Mouse (Mus musculus) lung, postnatal 25 days (tissue): ENCODE measurements at regions not wholly inside any gene's neighbourhood (a gene's known extent, or its start where the extent isn't known, plus 50 kb on each side); places are given as distances from the start of the nearest gene placed in this dataset.
A peak's percentile ranks its signal among the peaks of the same experiment; 100 is the strongest.
"Not testable (repeated sequence)": the region's sequence is repeated elsewhere in the genome, so short reads cannot be mapped to it uniquely, and the experiment has no call there.

Experiments used
- DNase-seq: peaks from one replicate; pipeline ENCODE4 v3.0.0; 2022; ENCODE audit warnings: low spot score

DNA sequence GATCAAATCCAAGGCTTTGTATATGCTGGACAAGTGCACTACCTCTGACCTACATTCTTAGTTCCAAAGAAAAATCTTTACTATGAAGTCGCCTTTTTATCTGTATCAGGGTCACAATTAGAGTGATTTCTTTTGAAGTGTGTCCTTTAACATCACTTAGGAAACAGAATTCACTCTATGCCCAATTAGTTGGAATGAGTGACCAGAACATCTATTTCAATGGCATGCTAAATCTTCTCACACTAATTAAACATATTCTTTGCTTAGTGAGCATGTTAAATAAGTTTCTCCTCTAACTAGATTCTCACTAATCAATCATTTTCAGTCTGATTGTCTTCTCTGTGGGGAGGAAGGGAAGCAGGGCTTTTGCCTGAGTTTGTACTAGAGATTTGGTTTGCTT is 84.9 kb downstream of the Arl6ip6 start:
- no peak for DNase-seq

DNA sequence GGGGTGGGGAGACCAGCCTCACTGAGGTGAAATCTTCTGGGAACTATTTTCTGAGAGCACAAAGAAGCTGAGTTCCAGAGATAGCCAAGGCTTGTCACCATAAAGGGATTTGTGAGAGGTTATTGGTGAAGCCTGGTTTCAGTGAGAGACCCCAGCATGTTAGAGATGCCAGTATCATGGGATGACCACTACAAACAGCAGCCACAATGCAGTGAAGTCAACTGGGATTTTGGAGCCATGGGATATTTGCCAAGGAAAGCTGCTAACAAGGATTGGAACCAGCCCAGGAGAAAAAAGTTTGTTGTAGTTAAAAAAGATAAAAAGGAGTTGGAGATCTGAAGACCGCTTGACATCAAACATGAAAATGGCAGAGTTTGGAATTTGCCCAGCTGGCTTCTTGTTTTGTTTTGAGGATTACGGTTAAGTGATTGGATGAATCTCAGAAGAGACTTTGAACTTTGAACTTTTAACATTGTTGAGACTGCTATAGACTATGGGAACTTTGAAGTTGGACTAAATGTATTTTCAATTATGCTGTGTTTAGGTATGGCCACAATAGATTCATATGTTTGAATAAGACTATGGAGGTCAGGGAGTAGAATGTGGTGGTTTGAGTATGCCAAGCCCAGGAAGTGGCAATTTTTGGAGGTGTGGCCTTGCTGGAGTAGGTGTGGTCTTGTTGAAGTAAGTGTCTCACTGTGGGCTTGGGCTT is 110.3 kb downstream of the Arl6ip6 start:
- no peak for DNase-seq

DNA sequence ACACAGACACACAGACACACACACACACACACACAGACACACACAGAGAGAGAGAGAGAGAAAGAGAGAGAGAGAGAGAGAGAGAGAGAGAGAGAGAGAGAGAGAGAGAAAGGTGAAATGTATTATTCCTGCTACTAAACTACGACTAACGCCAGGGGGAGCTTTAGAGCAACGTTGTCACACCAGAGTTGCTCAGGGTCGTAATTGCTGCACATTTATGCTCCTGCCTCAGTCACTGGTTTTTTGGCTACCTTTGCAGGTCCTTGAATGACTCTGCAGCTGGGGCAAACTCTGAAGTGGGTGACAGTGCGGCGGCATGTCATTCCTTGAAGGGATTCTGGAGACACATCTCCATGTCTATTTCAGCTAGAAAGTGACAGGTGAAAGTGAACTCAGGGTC is 139.2 kb downstream of the Arl6ip6 start:
- DNase-seq, result no peak

DNA sequence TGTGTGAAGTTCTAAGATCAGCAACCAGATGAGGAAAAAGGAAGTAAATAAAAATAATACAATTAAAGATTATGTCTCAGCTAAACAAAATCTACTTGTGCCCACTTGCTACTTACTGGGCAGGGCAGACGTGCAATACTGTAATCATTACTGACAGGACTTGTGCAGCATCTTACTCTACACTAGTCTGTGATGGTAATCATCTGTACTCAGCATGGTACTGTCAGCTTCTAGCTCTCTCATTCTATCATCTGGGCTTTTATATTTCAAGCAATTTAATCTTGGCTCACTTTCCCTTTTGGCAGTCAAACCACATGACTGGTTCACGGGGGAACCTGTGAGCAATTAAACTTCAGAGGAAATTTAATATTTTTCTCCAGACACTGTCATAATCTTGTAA is 167.5 kb downstream of the Arl6ip6 start:
- DNase-seq, result no peak

DNA sequence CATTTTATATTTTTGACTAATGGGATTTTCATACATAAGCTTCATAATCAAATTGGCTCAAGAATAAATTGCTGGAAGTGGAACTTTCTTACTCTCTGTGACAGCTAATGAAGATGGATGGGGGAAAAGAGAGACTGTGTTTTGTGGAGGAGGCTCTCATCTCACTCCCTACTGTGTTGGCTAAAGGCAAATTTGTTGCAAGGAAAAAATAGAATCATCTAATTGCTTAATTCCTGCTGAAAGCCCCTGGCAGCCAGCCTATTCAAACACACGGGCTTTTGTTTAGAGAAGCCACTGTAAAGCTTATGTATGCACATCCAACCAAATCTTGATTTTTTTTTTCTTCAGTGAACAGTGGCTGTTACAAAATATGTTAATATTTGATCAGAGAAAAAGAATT is 190.8 kb downstream of the Arl6ip6 start:
- peak; percentile 5 for DNase-seq

DNA sequence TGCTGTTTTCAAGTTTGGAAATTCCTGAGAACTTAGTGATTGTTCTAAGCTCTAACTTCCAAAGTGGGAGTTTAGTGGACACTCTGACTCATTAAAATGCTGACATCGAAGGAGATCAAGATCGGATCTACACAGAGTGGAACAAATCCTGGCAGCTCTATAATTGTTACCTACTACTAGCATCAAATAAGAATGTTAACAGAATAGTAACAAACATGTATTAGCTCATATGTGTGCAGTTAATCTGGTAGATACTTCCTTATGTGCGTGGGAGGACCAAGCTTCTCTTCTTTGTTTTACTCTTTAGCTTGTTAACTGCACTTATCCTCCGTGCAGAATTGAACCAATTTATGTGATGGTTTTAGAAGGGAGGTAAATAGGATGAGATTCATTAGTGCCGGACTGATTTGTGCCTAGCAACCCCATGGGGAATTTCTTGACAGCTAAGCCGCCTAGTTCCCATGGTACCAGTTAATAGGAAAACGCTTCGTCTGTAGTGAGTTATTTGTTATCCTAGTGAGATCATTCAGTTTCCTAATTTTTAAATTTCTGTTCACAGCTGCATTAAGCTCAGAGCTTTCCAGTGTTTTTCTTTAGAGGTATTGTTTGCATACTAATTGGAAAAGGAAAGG is 193.1 kb downstream of the Arl6ip6 start:
- no peak for DNase-seq

DNA sequence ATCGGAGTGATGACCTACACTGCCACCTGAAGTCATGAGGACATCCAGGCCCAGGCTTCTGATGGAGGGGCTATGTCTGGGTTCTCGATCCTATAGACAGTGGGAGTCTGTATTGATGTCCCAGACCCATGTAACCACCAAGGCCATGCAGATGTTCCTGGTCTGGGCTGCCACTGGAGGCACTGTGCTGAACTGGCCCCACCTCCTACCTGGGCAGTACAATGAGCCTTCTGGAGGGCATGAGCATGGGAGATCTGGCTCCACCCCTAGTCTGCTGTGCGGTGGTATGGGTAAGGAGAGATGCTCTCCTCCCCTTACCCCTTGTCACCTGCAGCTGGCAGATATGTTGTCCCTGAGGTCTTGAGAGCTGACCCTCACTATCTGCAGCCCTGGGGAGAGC is 197.1 kb downstream of the Arl6ip6 start:
- no peak for DNase-seq

DNA sequence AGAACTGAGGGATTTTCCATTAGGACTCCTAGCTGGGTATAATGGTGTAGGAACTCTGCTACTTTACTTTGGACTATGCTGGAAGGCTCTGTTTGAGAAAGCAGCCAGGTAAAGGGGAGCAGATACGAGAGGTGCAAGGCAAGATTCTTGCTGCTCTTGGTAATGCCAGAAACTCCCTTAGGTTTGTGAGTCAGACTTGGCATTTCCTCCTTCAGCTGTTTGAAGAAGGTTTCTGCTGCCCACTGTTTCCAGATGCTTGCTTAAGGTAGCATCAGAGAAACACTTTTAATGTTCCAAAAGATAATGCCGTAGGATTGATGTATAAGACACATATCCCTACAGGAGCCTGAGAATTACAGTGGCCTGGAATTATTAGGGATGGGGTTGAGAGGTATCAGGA is 222.9 kb downstream of the Arl6ip6 start:
- DNase-seq, result no peak

DNA sequence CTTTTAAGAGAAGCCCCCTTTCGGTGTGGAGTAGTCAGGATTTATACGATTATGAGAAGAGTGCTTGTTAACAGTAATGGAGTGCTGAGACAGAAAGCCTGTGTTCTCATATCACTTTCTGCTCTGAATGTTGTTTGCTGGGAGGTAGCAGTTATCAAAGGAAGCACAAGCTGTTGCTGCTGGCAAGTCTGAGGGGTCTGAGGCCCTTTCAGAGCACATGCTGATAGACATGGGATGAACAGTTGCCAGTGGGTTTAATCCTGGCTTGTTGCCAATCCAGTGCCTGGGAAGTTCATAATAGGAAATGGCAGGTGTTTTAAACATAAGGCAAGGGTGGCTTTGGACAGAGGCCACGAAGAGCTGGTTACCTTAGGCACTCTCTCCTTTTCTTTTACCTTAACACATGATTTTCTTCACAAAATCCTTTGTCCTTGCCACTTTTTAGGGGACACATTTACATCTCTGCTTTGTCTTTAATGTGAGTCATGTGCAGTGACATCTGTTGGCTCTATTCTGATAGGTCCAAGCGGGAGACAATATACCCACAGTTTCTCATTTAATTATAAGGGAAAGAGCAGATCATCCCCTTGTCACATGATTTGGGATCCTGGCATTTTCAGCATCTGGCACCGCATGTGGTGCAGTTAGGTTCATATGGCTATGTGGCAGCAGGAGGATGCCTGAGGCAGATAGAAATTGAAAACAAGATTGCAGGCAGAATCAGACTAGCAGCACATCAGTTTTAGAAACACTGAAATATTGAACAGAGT is 245.7 kb downstream of the Arl6ip6 start:
- no peak for DNase-seq

DNA sequence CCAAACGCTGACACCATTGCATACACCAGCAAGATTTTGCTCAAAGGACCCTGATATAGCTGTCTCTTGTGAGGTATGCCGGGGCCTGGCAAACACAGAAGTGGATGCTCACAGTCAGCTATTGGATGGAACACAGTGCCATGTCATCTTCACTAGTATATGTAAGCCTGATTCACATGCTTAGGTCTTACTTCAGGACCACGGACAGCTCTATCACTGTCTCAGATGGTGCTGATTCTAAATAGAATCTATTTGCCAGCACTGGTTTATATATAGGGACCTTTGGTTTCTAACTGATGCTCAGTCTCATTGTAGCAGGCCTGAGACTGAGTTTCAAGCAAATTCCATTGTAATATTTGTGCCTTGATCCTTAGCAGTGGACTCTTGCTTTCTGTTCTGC is 248.8 kb downstream of the Arl6ip6 start:
- DNase-seq, result not testable (repeated sequence)

DNA sequence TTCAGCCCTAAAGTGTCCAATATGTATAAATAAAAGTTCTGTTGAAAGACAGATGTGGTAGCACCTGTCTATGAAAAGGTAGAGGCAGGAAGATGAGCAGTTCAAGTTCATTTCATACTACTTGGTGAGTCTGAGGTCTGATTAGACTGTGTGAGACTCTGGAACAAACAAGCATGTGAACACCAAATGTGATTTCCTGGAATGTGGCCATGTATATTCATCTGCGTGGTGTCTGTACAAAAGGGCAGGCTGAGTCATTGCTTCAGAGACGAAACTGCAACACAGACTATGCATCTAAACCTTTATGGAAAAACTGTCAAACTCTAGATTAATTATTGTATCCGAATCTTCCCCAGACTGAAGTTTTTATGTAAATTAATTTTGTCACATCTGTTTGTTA is 268.7 kb downstream of the Arl6ip6 start:
- no peak for DNase-seq

DNA sequence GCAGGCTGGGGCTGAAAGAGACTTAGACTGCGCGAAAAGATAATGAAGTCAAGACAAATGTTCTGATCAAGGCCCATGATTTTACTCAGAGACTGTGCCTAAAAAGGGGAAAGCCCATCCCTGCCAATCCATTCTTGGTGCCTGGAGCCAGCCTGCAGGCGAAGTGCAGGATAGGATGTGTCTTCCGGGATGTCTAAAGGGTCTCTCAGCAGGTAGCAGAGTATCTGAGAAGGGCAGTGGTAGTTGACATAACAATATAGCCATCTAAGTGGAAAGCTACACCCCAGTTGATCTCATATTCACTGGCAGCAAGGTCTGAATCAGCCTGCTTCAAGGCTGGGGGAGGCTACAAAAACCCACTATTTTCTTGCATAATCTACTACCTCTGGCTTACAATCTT is 282.9 kb downstream of the Arl6ip6 start:
- DNase-seq, result no peak

DNA sequence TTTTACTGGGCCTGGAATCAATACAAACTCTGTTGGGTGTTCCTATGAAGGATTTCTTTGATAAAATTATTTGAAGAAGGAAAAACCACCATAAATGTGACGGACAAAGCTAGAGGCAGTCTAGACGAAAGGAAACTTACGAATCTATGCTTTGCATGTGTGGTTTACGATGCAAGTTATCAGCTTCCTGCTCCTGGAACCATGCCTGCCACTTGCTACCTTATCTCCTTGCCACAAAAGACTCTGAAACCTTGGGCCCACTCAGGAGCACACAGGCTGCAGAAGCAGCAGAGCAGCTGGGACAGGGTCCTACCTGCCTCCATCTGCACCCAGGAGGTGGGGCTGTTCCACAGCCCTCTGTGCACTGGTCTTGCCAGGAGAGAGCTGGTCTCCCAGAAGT is 287.5 kb downstream of the Arl6ip6 start:
- not testable (repeated sequence) for DNase-seq

DNA sequence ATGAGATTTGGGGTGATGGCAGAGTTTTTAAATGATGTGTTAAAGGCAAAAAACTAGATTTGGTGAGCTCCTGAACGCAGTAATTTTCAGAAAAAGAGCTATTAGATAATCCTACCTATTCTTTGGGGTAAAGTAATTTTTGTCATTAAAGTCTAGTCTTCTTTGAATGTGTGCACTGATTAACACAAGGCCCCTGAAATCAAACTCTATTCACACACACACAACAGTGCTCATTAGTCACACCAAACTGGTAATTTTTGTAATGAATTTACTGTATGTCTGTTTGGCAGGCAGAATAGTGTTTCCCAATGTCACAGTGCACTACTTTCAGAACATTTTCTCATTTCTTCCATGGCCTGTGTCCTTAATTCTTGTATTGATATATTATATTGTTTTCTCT is 296.8 kb downstream of the Arl6ip6 start:
- no peak for DNase-seq

DNA sequence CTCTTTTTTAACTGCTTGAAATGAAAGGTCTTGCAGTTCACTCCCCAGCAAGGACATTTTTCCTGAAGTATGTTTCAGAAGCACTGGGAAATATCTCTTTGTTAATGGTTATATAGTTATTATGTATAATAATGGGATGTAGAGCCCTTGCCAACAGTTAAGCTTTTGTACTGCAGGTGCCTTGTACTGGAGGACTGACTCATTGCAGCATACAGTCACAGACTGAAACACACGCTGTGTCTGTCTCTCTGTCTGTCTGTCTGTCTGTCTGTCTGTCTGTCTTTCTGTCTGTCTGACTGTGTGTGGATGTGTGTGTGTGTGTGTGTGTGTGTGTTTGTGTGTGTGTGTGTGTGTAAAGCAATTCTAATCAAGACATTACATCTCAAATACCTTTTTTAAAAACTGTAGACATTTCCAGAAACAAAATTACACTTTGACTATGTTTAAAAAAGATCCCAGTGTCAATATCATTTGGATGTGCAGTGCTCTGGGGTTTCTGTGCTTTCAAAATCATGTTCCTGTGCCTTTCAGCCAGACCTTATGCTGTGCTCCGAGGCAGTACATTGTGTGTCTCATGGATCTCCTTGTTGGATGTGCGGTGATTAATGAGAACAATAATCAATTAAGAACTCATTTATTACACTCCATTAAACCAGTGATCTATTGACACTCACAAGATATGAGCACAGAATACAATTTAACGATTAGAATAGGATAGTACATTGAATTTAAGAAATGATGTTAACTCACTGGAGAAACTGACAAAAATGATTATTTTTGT is 299.5 kb downstream of the Arl6ip6 start:
- no peak for DNase-seq

DNA sequence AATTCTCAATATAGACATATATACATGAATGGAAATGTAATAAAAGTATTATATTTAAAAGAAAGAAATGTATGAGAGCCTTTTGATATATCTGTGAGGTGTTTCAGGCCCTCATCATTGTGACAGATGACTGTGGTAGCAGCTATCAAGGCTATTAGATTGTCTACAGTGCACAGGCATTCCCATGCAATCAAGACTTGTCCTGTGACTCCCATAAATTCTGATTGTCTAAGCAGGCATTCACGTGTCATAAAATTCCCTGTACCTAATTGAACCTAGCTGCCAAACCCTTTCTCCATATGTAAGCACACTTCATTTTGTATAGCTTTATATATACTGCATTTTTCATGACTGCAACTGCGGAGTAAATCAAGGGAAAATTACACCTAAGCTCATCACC is 301.3 kb downstream of the Arl6ip6 start:
- DNase-seq, result no peak

DNA sequence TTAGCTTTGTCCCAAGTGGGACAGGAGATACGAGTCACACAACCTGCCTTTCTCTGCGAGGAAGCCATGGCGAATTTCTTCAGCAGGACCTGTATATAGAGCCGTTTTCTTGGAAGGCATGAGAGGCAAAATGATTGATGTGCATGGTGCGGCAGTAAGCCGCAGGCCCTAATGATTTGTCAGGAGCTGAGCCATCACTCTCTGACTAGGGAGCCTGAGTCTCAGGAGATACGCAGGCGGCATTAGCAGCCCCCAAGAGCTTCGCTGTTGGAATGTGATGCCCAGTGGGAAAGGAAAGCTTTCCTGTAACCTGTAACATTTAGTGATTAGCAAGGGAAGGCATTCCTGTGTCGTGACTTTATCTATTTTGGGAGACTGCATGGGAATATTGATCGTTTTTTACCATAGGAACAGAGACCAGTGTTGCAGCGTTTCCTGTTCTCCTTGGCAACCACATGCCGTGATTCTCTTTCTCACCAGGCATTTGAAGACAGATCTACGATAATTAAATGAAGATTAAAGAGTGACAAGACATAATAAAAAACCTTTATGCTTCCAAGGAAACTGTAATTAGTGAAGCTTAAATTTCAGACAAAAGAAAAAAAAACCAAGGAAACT is 310.2 kb downstream of the Arl6ip6 start:
- no peak for DNase-seq

DNA sequence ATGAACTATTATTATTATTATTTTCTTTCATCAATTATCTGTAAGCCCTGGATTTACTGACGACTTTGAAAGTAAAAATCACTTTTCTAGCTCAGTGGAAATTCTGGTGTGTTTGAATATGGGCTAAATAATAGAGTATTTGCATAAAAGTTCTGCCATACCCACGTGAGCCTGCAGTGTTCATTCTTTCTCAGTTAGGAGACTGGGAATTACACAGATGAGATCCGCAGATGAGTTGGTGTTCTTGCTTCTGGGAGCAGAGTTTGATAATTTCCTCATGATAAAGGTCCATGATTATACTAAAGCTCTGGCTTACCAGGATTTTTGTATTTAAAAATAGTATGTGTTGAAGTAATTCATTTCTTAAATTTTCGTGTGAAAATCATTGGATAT is 310.7 kb downstream of the Arl6ip6 start:
- DNase-seq, result no peak

DNA sequence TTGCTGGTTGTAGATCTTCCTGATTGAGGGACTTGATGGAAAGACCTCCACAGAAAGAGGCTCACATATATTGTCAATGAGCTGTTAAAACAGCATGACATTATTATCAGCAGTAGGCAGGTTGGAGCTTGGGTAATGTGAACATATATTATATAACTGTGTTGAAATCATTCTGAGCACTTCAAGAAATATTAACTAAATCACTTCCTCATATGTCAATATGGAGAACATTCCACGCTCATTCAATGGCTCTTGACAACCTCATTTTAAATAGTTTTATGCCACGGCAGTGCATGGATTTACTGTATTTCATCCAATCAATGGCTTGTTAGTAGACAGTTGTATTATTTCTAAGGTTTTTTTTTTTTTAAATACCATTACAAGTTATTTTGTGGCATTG is 350.6 kb downstream of the Arl6ip6 start:
- DNase-seq, result peak; percentile 14

DNA sequence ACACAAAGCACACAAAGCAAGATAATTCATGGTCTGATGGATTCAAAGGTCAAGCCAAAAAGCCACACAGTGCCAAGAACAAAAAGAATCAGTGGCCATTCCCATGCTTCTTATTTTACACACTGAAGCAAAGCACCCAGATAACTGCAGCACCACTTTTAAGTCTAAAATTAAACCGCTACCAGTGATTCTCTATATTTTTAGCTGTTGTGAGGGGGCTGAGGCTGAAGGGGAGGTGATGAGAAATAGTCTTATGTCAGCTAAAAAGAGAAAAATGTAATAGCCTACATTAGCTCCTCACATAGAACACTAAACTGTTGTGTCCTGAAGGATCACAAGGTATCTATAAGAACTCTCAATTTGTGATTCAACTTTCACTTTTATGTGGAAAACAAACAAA is 382.5 kb downstream of the Arl6ip6 start:
- no peak for DNase-seq

DNA sequence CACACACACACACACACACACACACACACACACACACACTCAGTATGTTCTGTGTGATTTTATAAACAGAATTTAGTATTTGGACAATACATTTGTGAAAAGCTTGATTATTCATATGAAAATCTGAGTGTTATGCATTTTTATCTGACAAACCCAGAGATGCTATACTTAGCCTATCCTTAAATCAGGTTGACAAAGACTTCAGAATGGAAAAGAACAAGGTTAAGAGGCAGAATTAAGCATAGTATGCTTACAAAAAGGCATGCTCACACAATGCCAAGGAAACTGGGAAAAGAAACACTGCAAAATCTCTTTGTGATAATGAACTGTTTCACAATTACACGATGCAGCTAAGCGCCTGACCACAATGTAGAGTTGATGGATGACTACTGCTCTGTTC is 414.3 kb downstream of the Arl6ip6 start:
- DNase-seq, result no peak

DNA sequence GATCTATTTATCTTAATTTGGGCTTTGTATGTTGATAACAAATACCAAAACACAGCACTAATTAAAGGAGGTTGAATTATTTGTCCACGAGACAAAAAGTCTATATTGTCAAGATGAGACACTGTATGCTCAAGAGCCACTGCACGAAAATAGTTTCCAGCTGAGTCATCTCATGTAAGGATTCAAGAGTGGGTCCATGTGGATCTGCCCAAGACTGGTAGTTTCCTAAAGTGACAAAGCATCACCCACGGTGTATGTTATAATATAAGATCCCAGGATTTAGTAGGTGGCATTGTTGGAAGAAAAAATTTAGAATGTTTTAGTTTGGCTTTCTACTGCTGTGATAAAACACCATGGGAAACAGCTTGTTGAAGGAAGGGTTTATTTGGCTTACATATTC is 428.2 kb downstream of the Arl6ip6 start:
- DNase-seq, result no peak
